In the genomic region with DNA sequence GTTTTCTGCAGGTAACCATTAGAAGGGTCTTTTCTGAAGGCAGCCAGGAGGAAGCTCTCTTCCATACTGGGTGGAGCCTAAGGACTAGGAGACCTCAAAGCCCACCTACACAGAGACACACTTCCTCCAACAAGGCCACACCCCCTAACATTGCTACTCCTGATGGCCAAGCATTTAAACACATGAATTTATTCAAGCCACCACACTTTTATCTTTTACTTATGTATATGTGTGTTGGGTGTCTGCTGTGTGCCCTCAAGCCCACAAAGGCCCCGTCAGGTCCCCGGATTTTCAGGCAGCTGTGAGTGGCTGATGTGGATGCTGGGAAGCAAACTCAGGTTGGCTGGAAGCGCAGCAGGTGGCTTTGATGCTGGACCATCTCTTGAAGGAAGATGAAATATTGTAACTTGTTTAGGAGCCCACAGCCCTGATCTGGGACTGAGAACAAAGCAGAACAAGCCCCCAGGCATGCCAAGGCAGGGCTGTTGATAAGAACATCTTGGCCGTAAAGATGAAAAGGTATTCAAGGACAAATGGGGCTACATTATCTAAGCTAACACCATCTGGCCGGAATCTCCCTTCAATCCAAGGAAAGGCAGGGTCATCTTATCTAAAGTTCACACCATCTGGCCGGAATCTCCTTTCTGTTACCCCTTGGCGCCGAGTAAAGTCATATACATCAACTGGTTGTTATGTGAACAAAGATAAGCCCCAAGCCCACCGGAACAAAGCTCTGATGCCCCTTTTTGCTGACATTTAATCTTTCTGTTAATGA, we compare ENCODE assay signal across 1 mouse cellular context. TPM values are rescaled to one million over a fixed set of nuclear protein-coding genes. Genes with fewer than 3 reads are reported as not detected.
"Had no signal": no experiment of that assay in that cellular context is flagged by ENCODE, and none has a peak within 500 bp of the region (broad histone marks: within the 10 kb centered on the region; RNA-seq: fewer than 3 reads in every experiment).

No protein-coding gene starts in this region.

RNA-seq across cellular contexts. Expression of gene Cilp, which starts 57.8 kb away (rescaled TPM):
- total RNA-seq: neutrophil, adult 5-6 weeks had no signal
